Mouse (Mus musculus) midbrain, postnatal 0 days (tissue): ENCODE measurements at regions not wholly inside any gene's neighbourhood (a gene's known extent, or its start where the extent isn't known, plus 50 kb on each side); places are given as distances from the start of the nearest gene placed in this dataset.
"Not testable (repeated sequence)": the region's sequence is repeated elsewhere in the genome, so short reads cannot be mapped to it uniquely, and the experiment has no call there.

Experiments
- ATAC-seq: fragments of 200-750 bp; cut with Nextera tagmentation; 2 replicates; pipeline ENCODE4 v1.8.0; 2017; ENCODE audit warnings: moderate number of reproducible peaks, mild to moderate bottlenecking, moderate TSS enrichment, moderate library complexity; ENCODE audit not compliant: low FRiP score
- DNase-seq: peaks from one replicate; pipeline ENCODE4 v3.0.0-alpha.2; 2015; ENCODE audit warnings: low spot score
- H3K27ac ChIP-seq: fragments of 300-500 bp; sonication (generic); 2 replicates; pipeline ENCODE4 v1.5.1; 2014; ENCODE audit warnings: low read depth, mild to moderate bottlenecking, low read length, mixed read lengths
- H3K27me3 ChIP-seq: fragments of 300-500 bp; sonication (generic); 2 replicates; pipeline ENCODE4 v1.6.1; 2014; ENCODE audit warnings: low read length, control low read depth, mixed read lengths; ENCODE audit not compliant: insufficient read depth
- H3K36me3 ChIP-seq: fragments of 300-500 bp; sonication (generic); 2 replicates; pipeline ENCODE4 v1.6.1; 2014; ENCODE audit warnings: low read length, control low read depth, mixed read lengths; ENCODE audit not compliant: insufficient read depth
- H3K4me1 ChIP-seq: fragments of 300-500 bp; sonication (generic); 2 replicates; pipeline ENCODE4 v1.6.1; 2014; ENCODE audit warnings: mild to moderate bottlenecking, control low read depth, antibody characterized with exemption, low read length, mixed read lengths; ENCODE audit not compliant: insufficient read depth
- H3K4me2 ChIP-seq: fragments of 300-500 bp; sonication (generic); 2 replicates; pipeline ENCODE4 v1.6.1; 2014; ENCODE audit warnings: low read depth, mild to moderate bottlenecking, low read length, mixed read lengths; ENCODE audit not compliant: poor library complexity, severe bottlenecking
- H3K4me3 ChIP-seq: fragments of 300-500 bp; sonication (generic); 2 replicates; pipeline ENCODE4 v1.5.1; 2014; ENCODE audit warnings: low read depth, mild to moderate bottlenecking, low read length, moderate library complexity
- H3K9ac ChIP-seq: fragments of 300-500 bp; sonication (generic); replicated peaks from 2 replicates; pipeline ENCODE4 v1.6.1; 2014; ENCODE audit warnings: mild to moderate bottlenecking, low read length, moderate library complexity, mixed read lengths; ENCODE audit not compliant: poor library complexity, severe bottlenecking
- H3K9me3 ChIP-seq: fragments of 300-500 bp; sonication (generic); 2 replicates; pipeline ENCODE4 v1.6.1; 2016; ENCODE audit warnings: low read length, control low read depth
- CTCF ChIP-seq: IDR thresholded peaks from 2 replicates; pipeline ENCODE4 v1.5.1; 2016; ENCODE audit warnings: antibody characterized with exemption, mild to moderate bottlenecking
- WGBS: fragments of 180-500 bp; shearing (Covaris S2); extraction: QIAGEN DNeasy Blood & Tissue Kit; methylation state at CpG from one replicate; pipeline ENCODE4 v1.1.7; 2014; 5-methylcytosine and 5-hydroxymethylcytosine counted together

DNA sequence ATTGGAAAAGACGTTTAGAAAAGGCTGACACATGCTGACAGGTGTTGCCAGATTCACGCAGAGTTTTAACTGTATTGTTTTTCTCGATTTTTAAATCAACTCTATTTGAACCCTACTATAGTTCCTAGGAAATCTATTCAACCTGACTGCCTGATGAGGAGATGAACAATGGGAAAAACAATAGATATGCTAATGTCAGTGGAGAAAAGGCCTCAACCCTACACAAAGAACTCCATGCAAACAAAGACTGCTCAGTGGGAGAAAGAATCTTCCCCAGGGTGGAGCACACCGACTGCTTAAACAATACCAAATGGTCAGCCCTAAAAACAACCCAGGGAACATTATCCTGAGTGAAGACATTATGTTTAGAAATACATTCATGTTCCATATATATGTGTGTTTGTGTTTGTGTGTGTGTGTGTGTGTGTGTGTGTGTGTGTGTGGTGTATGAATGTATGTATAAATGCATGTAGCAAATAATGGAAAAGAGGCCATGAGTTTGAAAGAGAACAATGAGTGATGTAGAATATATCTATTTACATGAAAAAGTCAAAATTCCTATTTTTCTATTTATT, 204.1 kb upstream of the Zfp804a start:
- Histone ChIP-seq H3K9ac (no peak overlapping the region), H3K4me3 (no peak overlapping the region), H3K27ac (no peak overlapping the region), H3K27me3 (no peaks in the 10 kb centered on the region), H3K36me3 (no peaks in the 10 kb centered on the region), H3K9me3 (no peaks in the 10 kb centered on the region), H3K4me2 (no peak overlapping the region), H3K4me1 (no peaks in the 10 kb centered on the region)
- TF ChIP-seq CTCF: no peak
- WGBS: 8% methylated on average over 4 of the region's 4 CpGs
- ATAC-seq (no peak), DNase-seq (no peak)

DNA sequence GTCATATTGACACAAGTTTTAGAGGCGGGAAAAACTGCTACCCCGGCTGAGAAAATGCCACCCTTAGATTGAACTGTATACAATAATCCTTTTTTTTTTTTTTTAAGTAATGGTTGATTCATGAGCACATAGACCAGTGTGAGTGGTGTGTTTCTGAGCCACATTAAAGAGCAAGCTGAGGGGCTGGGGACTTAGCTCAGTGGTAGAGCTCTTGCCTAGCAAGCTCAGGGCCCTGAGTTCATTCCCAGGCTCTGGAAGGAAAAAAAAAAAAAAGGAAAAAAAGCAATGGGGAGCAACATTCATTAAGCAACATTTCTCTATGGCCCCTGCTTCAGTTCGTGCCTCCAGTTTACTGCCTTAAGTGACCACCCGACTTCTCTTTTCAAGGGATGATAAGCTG, 203.1 kb upstream of the Zfp804a start:
- Histone ChIP-seq H3K4me1 (no peaks in the 10 kb centered on the region), H3K4me3 (no peak overlapping the region), H3K27me3 (no peaks in the 10 kb centered on the region), H3K36me3 (no peaks in the 10 kb centered on the region), H3K9ac (no peak overlapping the region), H3K27ac (no peak overlapping the region), H3K4me2 (no peak overlapping the region), H3K9me3 (no peaks in the 10 kb centered on the region)
- DNase-seq (no peak), ATAC-seq (no peak)
- TF ChIP-seq CTCF: no peak
- whole genome bisulfite sequencing: 51% methylated on average over 4 of the region's 4 CpGs

DNA sequence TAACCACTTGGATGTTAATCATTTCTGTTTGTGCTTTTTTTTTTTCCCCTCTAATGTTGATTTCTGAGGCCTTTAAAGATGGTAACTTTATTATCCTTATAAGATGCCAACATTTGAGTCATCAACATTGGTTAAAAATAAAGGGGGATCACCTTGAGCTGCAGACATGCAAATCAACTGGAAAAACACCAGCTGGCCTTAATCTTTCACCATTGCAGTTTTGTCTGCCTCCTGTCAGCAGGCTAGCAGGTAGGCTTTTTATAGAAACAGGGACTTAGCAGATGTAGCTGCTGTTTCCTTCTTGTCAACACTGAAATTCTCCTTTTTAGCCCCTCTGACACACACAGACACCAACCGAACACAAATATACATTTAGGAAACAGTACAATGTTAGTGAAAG, 167.6 kb upstream of the Zfp804a start:
- Histone ChIP-seq H3K9ac (no peak overlapping the region), H3K4me2 (no peak overlapping the region), H3K9me3 (no peaks in the 10 kb centered on the region), H3K27ac (no peak overlapping the region), H3K4me1 (no peaks in the 10 kb centered on the region), H3K27me3 (no peaks in the 10 kb centered on the region), H3K4me3 (no peak overlapping the region), H3K36me3 (no peaks in the 10 kb centered on the region)
- 76% methylated on average over 1 of the region's 1 CpGs for WGBS
- no peak for ATAC-seq
- no peak for TF ChIP-seq CTCF
- peak; percentile 32 for DNase-seq

DNA sequence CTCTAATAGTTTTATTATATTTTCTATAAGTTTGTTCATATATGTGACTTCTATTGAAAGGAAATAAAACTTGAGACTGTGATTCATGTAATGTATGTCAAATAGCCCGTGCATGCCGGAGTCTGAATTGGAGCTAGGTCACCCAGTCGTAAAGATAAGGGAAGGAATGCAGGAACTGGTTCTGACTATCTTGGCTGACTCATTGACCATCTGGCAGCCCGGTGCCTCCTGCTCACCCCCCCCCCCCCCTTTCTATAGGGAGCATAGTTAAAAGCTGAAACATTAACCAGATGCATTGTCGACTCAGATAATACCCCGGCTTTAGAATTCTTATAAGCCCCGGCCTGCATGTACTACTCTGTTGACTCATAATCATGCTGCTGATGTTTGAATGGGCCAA, 160.5 kb upstream of the Zfp804a start:
- WGBS: 77% methylated on average over 7 of the region's 7 CpGs
- not testable (repeated sequence) for H3K9ac ChIP-seq

DNA sequence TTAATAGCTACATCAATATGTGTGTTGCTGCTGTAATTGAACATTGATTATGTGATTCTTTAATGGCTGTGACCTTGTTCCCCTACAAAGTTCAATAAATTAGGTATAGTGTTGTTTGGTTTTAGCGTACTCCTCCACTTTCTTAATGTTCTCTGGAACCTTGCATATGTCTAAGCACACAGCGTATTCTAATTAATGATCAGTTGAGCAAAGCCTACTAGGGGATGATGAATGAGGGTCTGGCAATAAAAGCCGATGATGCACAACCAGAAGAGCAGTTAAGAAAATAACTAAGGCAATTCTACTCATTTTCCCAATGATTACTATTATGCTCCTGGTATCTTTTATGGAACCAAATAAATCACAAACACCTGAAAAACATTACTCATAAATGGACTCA, 113.7 kb upstream of the Zfp804a start:
- Histone ChIP-seq H3K36me3 (no peaks in the 10 kb centered on the region), H3K4me3 (no peak overlapping the region), H3K9me3 (no peaks in the 10 kb centered on the region), H3K9ac (no peak overlapping the region), H3K27me3 (no peaks in the 10 kb centered on the region), H3K4me2 (no peak overlapping the region), H3K4me1 (no peaks in the 10 kb centered on the region), H3K27ac (no peak overlapping the region)
- no peak for TF ChIP-seq CTCF
- no peak for DNase-seq
- ATAC-seq: no peak
- 94% methylated on average over 3 of the region's 3 CpGs for WGBS

More for the DNA sequence above, 160.5 kb upstream of the Zfp804a start:
- not testable (repeated sequence) for H3K27me3 ChIP-seq, H3K4me1 ChIP-seq, H3K4me3 ChIP-seq, H3K27ac ChIP-seq, H3K9me3 ChIP-seq, ATAC-seq, DNase-seq, H3K36me3 ChIP-seq, H3K4me2 ChIP-seq
